Mouse (Mus musculus) midbrain, postnatal 0 days (tissue): Measurements from ENCODE around the gene Rabep2. TPM values are rescaled to one million over a fixed set of nuclear protein-coding genes. Genes with fewer than 3 reads are reported as not detected.

Source experiments
- ATAC-seq: fragments of 200-750 bp; cut with Nextera tagmentation; 2 replicates; pipeline ENCODE4 v1.8.0; 2017; ENCODE audit warnings: moderate number of reproducible peaks, mild to moderate bottlenecking, moderate TSS enrichment, moderate library complexity; ENCODE audit not compliant: low FRiP score
- DNase-seq: peaks from one replicate; pipeline ENCODE4 v3.0.0-alpha.2; 2015; ENCODE audit warnings: low spot score
- H3K27ac ChIP-seq: fragments of 300-500 bp; sonication (generic); 2 replicates; pipeline ENCODE4 v1.5.1; 2014; ENCODE audit warnings: low read depth, mild to moderate bottlenecking, low read length, mixed read lengths
- H3K27me3 ChIP-seq: fragments of 300-500 bp; sonication (generic); 2 replicates; pipeline ENCODE4 v1.6.1; 2014; ENCODE audit warnings: low read length, control low read depth, mixed read lengths; ENCODE audit not compliant: insufficient read depth
- H3K36me3 ChIP-seq: fragments of 300-500 bp; sonication (generic); 2 replicates; pipeline ENCODE4 v1.6.1; 2014; ENCODE audit warnings: low read length, control low read depth, mixed read lengths; ENCODE audit not compliant: insufficient read depth
- H3K4me1 ChIP-seq: fragments of 300-500 bp; sonication (generic); 2 replicates; pipeline ENCODE4 v1.6.1; 2014; ENCODE audit warnings: mild to moderate bottlenecking, control low read depth, antibody characterized with exemption, low read length, mixed read lengths; ENCODE audit not compliant: insufficient read depth
- H3K4me2 ChIP-seq: fragments of 300-500 bp; sonication (generic); 2 replicates; pipeline ENCODE4 v1.6.1; 2014; ENCODE audit warnings: low read depth, mild to moderate bottlenecking, low read length, mixed read lengths; ENCODE audit not compliant: poor library complexity, severe bottlenecking
- H3K4me3 ChIP-seq: fragments of 300-500 bp; sonication (generic); 2 replicates; pipeline ENCODE4 v1.5.1; 2014; ENCODE audit warnings: low read depth, mild to moderate bottlenecking, low read length, moderate library complexity
- H3K9ac ChIP-seq: fragments of 300-500 bp; sonication (generic); replicated peaks from 2 replicates; pipeline ENCODE4 v1.6.1; 2014; ENCODE audit warnings: mild to moderate bottlenecking, low read length, moderate library complexity, mixed read lengths; ENCODE audit not compliant: poor library complexity, severe bottlenecking
- H3K9me3 ChIP-seq: fragments of 300-500 bp; sonication (generic); 2 replicates; pipeline ENCODE4 v1.6.1; 2016; ENCODE audit warnings: low read length, control low read depth
- CTCF ChIP-seq: IDR thresholded peaks from 2 replicates; pipeline ENCODE4 v1.5.1; 2016; ENCODE audit warnings: antibody characterized with exemption, mild to moderate bottlenecking
- WGBS: fragments of 180-500 bp; shearing (Covaris S2); extraction: QIAGEN DNeasy Blood & Tissue Kit; methylation state at CpG from one replicate; pipeline ENCODE4 v1.1.7; 2014; 5-methylcytosine and 5-hydroxymethylcytosine counted together
- polyA plus RNA-seq: library from polyadenylated mRNA; unstranded; fragments of >200 nt; fragmentation: Nextera tagmentation; extraction: Ambion mirVana; gene quantifications from 2 replicates; pipeline ENCODE4 v1.2.1, GENCODE M21; 2015
- total RNA-seq: library from RNA; depleted of rRNA; stranded (reverse); fragments of >200 nt; gene quantifications from 2 replicates; pipeline ENCODE4 v1.2.3, GENCODE M21; 2014

Rabep2 gene
- total and polyA plus RNA-seq, 2 experiments from 2014 or later = 18.5 to 21.0 TPM

GRCm38 (mm10) chr7:126455242-126455641, 26.7 kb downstream of the Rabep2 start:
- H3K36me3 ChIP-seq = no peaks in the 10 kb centered on the region
- no peak overlapping the region for H3K27ac ChIP-seq
- 76% methylated on average over 2 of the region's 2 CpGs for WGBS
- H3K4me3 ChIP-seq = no peak overlapping the region
- H3K27me3 ChIP-seq = no peaks in the 10 kb centered on the region
- no peak for ATAC-seq
- DNase-seq = no peak
- H3K4me2 ChIP-seq = no peak overlapping the region
- H3K9ac ChIP-seq = no peak overlapping the region
- no peaks in the 10 kb centered on the region for H3K9me3 ChIP-seq
- TF ChIP-seq CTCF = no peak
- H3K4me1 ChIP-seq = no peaks in the 10 kb centered on the region

GRCm38 (mm10) chr7:126456382-126457266, 28.1 kb downstream of the Rabep2 start:
- Histone ChIP-seq H3K4me3 (no peak overlapping the region), H3K9ac (no peak overlapping the region), H3K36me3 (no peaks in the 10 kb centered on the region), H3K27ac (no peak overlapping the region), H3K9me3 (no peaks in the 10 kb centered on the region), H3K27me3 (no peaks in the 10 kb centered on the region), H3K4me1 (no peaks in the 10 kb centered on the region), H3K4me2 (no peak overlapping the region)
- WGBS = 87% methylated on average over 17 of the region's 17 CpGs
- ATAC-seq (no peak), DNase-seq (no peak)
- TF ChIP-seq CTCF = no peak

GRCm38 (mm10) chr7:126458225-126458624, 29.7 kb downstream of the Rabep2 start:
- H3K36me3 ChIP-seq = no peaks in the 10 kb centered on the region
- no peak overlapping the region for H3K27ac ChIP-seq
- no peak overlapping the region for H3K9ac ChIP-seq
- ATAC-seq (no peak), DNase-seq (no peak)
- no peaks in the 10 kb centered on the region for H3K9me3 ChIP-seq
- H3K27me3 ChIP-seq = no peaks in the 10 kb centered on the region
- no peak overlapping the region for H3K4me3 ChIP-seq
- no peak for TF ChIP-seq CTCF
- H3K4me1 ChIP-seq = no peaks in the 10 kb centered on the region
- 72% methylated on average over 5 of the region's 5 CpGs for WGBS
- no peak overlapping the region for H3K4me2 ChIP-seq

- no peak overlapping the region for H3K4me2 ChIP-seq
- no peak overlapping the region for H3K4me3 ChIP-seq
- H3K9ac ChIP-seq = no peak overlapping the region
- ATAC-seq (no peak), DNase-seq (no peak)
- no peaks in the 10 kb centered on the region for H3K4me1 ChIP-seq
- WGBS = 78% methylated on average over 11 of the region's 11 CpGs
- no peak overlapping the region for H3K27ac ChIP-seq
- no peaks in the 10 kb centered on the region for H3K36me3 ChIP-seq
- H3K27me3 ChIP-seq = no peaks in the 10 kb centered on the region
- no peaks in the 10 kb centered on the region for H3K9me3 ChIP-seq
- TF ChIP-seq CTCF = no peak
Measured at GRCm38 (mm10) chr7:126458844-126459618, 30.5 kb downstream of the Rabep2 start.

GRCm38 (mm10) chr7:126460623-126461399, 32.3 kb downstream of the Rabep2 start:
- TF ChIP-seq CTCF = no peak
- 48% methylated on average over 10 of the region's 10 CpGs for whole genome bisulfite sequencing
- no peak overlapping the region for H3K4me2 ChIP-seq
- H3K36me3 ChIP-seq = 0 out of 2 replicates have a peak, but pooled peaks cover 2% of the 10 kb centered on the region
- no peak overlapping the region for H3K4me3 ChIP-seq
- H3K9ac ChIP-seq = no peak overlapping the region
- DNase-seq = no peak
- no peak for ATAC-seq
- H3K27ac ChIP-seq = no peak overlapping the region
- no peaks in the 10 kb centered on the region for H3K27me3 ChIP-seq
- no peaks in the 10 kb centered on the region for H3K9me3 ChIP-seq
- H3K4me1 ChIP-seq = no peaks in the 10 kb centered on the region
